Mouse (Mus musculus): Measurements from ENCODE around the gene Rtbdn. TPM values are rescaled to one million over a fixed set of nuclear protein-coding genes. Genes with fewer than 3 reads are reported as not detected.
A peak's percentile ranks its signal among the peaks of the same experiment; 100 is the strongest.

Gene Rtbdn
- polyA plus RNA-seq, 1 experiment from 2014 or later, result 1.1 TPM

DNA sequence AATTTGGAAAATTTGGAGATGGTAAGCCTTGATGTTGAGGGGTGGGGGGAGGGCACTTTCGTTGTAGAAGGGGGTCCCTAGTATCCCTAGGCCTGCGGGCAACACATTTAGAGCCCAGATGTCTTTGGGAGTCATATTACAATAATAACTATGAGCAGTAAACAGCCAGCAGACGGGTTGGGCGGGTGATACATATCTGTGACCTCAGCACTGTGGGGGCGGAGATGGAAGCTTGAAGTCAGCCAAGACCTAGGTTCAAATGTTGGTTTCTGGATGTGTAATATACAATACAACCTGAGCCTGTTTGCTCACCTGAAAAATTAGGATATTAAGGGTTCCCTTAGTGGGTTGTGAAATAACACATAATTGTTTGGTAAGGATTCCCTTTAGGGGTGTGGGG lies 36.8 kb upstream of the Rtbdn start:
- Histone ChIP-seq H3K4me1 (peaks cover 19% of the 10 kb centered on the region), H3K9me3 (no peaks in the 10 kb centered on the region), H3K27me3 (replicated peaks) (peaks cover 60% of the 10 kb centered on the region), H3K9ac (no peak overlapping the region), H3K4me3 (no peak overlapping the region), H3K27ac (no peak overlapping the region), H3K4me2 (replicated peaks) (no peak overlapping the region), H3K36me3 (peaks cover 41% of the 10 kb centered on the region)
- ATAC-seq (ENCODE audit: low FRiP score, low read depth), result no peak
- WGBS, result 75% methylated on average over 5 of the region's 5 CpGs

GRCm38 (mm10) chr8:84910551-84910950 lies 36.2 kb upstream of the Rtbdn start:
- Histone ChIP-seq H3K4me1 (peaks cover 19% of the 10 kb centered on the region), H3K4me3 (no peak overlapping the region), H3K27me3 (replicated peaks) (peaks cover 66% of the 10 kb centered on the region), H3K9ac (no peak overlapping the region), H3K9me3 (no peaks in the 10 kb centered on the region), H3K4me2 (replicated peaks) (no peak overlapping the region), H3K27ac (no peak overlapping the region), H3K36me3 (peaks cover 47% of the 10 kb centered on the region)
- ATAC-seq (ENCODE audit: low FRiP score, low read depth), result no peak
- 85% methylated on average over 6 of the region's 6 CpGs for WGBS

- Histone ChIP-seq H3K9me3 (no peaks in the 10 kb centered on the region), H3K27me3 (replicated peaks) (peaks cover 78% of the 10 kb centered on the region), H3K27ac (no peak overlapping the region), H3K9ac (no peak overlapping the region), H3K4me2 (replicated peaks) (no peak overlapping the region), H3K4me3 (no peak overlapping the region), H3K4me1 (peaks cover 19% of the 10 kb centered on the region), H3K36me3 (peaks cover 60% of the 10 kb centered on the region)
- ATAC-seq (ENCODE audit: low FRiP score, low read depth), result no peak
- WGBS, result 80% methylated on average over 9 of the region's 9 CpGs
Measured at GRCm38 (mm10) chr8:84911854-84912253, 34.9 kb upstream of the Rtbdn start.

- 21% methylated on average over 27 of the region's 27 CpGs for WGBS
- peaks cover 64% of the 10 kb centered on the region for H3K36me3 ChIP-seq
Measured at GRCm38 (mm10) chr8:84912391-84912790, 34.4 kb upstream of the Rtbdn start.

DNA sequence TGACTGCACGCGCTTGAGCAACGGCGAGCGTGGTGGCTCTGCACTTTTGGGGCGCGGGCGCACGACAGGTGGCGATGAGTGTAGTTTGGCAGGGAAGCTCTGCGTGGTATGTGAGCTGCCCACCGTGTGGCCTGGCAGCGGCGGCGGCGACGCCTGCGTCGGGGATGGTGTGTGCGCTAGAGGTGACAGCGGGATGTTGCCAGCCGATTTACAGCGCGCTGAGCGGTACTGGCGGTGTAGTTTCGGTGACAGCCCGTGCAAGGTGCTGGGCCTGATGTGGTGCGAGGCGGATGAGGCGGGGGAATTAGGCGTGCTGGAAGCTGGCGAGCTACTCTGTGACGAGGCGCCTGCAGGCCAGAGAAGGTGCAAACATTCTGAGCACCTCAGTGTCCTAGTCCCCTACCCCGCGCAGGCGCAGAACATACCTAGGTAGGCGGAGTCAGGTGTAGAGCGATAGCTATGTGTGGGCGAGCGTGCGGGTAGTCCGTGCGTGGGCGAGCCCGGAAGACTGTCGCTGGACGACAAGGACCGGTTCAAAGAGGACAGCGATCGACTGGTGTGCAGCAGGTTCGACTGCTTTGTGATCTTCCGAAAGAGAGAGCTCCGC lies 33.8 kb upstream of the Rtbdn start:
- no peak for ATAC-seq (ENCODE audit: low FRiP score, low read depth)
- no peak overlapping the region for H3K27ac ChIP-seq
- H3K4me1 ChIP-seq, result peaks cover 19% of the 10 kb centered on the region
- H3K36me3 ChIP-seq, result peaks cover 70% of the 10 kb centered on the region
- no peaks in the 10 kb centered on the region for H3K9me3 ChIP-seq
- 0 out of 2 replicates have a peak overlapping the region, but pooled peaks have one; percentile 8 for H3K9ac ChIP-seq
- H3K4me3 ChIP-seq, result peak overlapping the region; percentile 25
- 2% methylated on average over 55 of the region's 55 CpGs for WGBS
- peaks cover 87% of the 10 kb centered on the region for H3K27me3 ChIP-seq (replicated peaks)
- peak overlapping the region; percentile 57 for H3K4me2 ChIP-seq (replicated peaks)

More at GRCm38 (mm10) chr8:84912391-84912790, 34.4 kb upstream of the Rtbdn start:
- peaks cover 81% of the 10 kb centered on the region for H3K27me3 ChIP-seq (replicated peaks)
- H3K9ac ChIP-seq, result no peak overlapping the region
- ATAC-seq (ENCODE audit: low FRiP score, low read depth), result no peak
- H3K4me1 ChIP-seq, result peaks cover 19% of the 10 kb centered on the region
- 0 out of 2 replicates have a peak overlapping the region, but pooled peaks have one; percentile 25 for H3K4me3 ChIP-seq
- H3K4me2 ChIP-seq (replicated peaks), result peak overlapping the region; percentile 57
- no peaks in the 10 kb centered on the region for H3K9me3 ChIP-seq
- H3K27ac ChIP-seq, result no peak overlapping the region

- 19% methylated on average over 9 of the region's 9 CpGs for WGBS
- 0 out of 2 replicates have a peak overlapping the region, but pooled peaks have one; percentile 8 for H3K9ac ChIP-seq
- no peak overlapping the region for H3K27ac ChIP-seq
Measured at GRCm38 (mm10) chr8:84913502-84913900, 33.3 kb upstream of the Rtbdn start.

GRCm38 (mm10) chr8:84913960-84914359 lies 32.8 kb upstream of the Rtbdn start:
- Histone ChIP-seq H3K9me3 (no peaks in the 10 kb centered on the region), H3K27me3 (replicated peaks) (peaks cover 92% of the 10 kb centered on the region), H3K4me1 (peaks cover 15% of the 10 kb centered on the region), H3K27ac (no peak overlapping the region), H3K9ac (no peak overlapping the region), H3K4me3 (no peak overlapping the region), H3K36me3 (peaks cover 75% of the 10 kb centered on the region), H3K4me2 (replicated peaks) (no peak overlapping the region)
- ATAC-seq (ENCODE audit: low FRiP score, low read depth), result no peak
- 37% methylated on average over 4 of the region's 4 CpGs for WGBS

More at GRCm38 (mm10) chr8:84913502-84913900, 33.3 kb upstream of the Rtbdn start:
- Histone ChIP-seq H3K4me2 (replicated peaks) (peak overlapping the region; percentile 57), H3K4me3 (peak overlapping the region; percentile 25), H3K9me3 (no peaks in the 10 kb centered on the region), H3K36me3 (peaks cover 72% of the 10 kb centered on the region), H3K4me1 (peaks cover 19% of the 10 kb centered on the region), H3K27me3 (replicated peaks) (peaks cover 93% of the 10 kb centered on the region)
- no peak for ATAC-seq (ENCODE audit: low FRiP score, low read depth)

GRCm38 (mm10) chr8:84915269-84915668 lies 31.5 kb upstream of the Rtbdn start:
- ATAC-seq (ENCODE audit: low FRiP score, low read depth), result no peak
- peaks cover 81% of the 10 kb centered on the region for H3K36me3 ChIP-seq
- H3K4me1 ChIP-seq, result peaks cover 9% of the 10 kb centered on the region
- 86% methylated on average over 8 of the region's 8 CpGs for WGBS
- H3K4me2 ChIP-seq (replicated peaks), result no peak overlapping the region
- H3K27me3 ChIP-seq (replicated peaks), result peaks cover 93% of the 10 kb centered on the region
- H3K27ac ChIP-seq, result no peak overlapping the region
- no peak overlapping the region for H3K9ac ChIP-seq
- no peak overlapping the region for H3K4me3 ChIP-seq
- H3K9me3 ChIP-seq, result no peaks in the 10 kb centered on the region

DNA sequence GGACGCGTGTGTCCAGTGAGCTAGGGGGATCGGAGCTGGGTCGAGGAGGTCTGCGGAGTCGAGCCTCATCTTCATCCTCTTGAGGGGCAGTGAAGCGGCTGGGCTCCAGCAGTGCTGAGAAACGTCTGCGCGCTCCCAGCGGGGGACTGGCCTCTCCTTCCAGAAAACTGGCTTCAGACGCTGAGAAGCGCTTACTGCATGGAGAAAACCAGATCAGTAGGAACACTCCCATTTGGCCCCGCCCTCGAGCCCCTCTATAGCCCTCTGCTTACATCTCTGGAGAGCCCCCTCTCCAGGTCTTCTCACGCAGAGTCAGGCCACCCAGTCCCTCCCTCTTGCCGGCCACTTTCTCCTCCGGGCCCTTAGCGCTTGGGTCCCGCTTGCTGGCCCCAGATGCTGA lies 29.0 kb upstream of the Rtbdn start:
- H3K27me3 ChIP-seq (replicated peaks), result peaks cover 84% of the 10 kb centered on the region
- 26% methylated on average over 20 of the region's 20 CpGs for WGBS
- H3K36me3 ChIP-seq, result peaks cover 77% of the 10 kb centered on the region
- no peak overlapping the region for H3K4me3 ChIP-seq
- H3K27ac ChIP-seq, result no peak overlapping the region
- ATAC-seq (ENCODE audit: low FRiP score, low read depth), result no peak
- H3K4me2 ChIP-seq (replicated peaks), result no peak overlapping the region
- no peaks in the 10 kb centered on the region for H3K9me3 ChIP-seq
- peaks cover 6% of the 10 kb centered on the region for H3K4me1 ChIP-seq
- H3K9ac ChIP-seq, result no peak overlapping the region

GRCm38 (mm10) chr8:84918646-84919045 lies 28.1 kb upstream of the Rtbdn start:
- Histone ChIP-seq H3K4me1 (no peaks in the 10 kb centered on the region), H3K4me3 (no peak overlapping the region), H3K27me3 (replicated peaks) (peaks cover 75% of the 10 kb centered on the region), H3K27ac (no peak overlapping the region), H3K9me3 (no peaks in the 10 kb centered on the region), H3K36me3 (peaks cover 75% of the 10 kb centered on the region), H3K4me2 (replicated peaks) (no peak overlapping the region), H3K9ac (no peak overlapping the region)
- WGBS, result 95% methylated on average over 15 of the region's 15 CpGs
- ATAC-seq (ENCODE audit: low FRiP score, low read depth), result no peak

DNA sequence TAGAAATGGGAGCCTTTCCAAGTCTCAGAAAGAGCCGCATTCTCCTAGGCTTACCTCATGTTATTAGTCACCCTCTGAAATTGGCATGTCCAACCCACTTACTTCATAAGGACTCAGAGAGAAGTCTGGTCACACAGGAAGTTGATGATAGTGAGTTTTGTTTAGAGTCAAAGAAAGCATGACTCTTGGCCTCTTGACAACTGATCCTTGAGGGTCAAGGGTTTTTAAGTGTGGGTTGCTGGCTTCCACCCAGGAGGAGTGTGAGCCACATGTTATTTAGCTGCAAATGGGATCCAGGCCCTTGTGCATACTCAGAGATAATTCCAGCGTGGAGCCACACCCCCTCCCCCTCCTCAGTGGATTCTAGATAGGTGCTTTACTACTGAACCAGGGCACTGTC lies 25.2 kb upstream of the Rtbdn start:
- no peak overlapping the region for H3K27ac ChIP-seq
- H3K4me1 ChIP-seq, result no peaks in the 10 kb centered on the region
- no peaks in the 10 kb centered on the region for H3K9me3 ChIP-seq
- H3K9ac ChIP-seq, result no peak overlapping the region
- peaks cover 61% of the 10 kb centered on the region for H3K36me3 ChIP-seq
- H3K4me2 ChIP-seq (replicated peaks), result no peak overlapping the region
- no peak for ATAC-seq (ENCODE audit: low FRiP score, low read depth)
- peaks cover 51% of the 10 kb centered on the region for H3K27me3 ChIP-seq (replicated peaks)
- 92% methylated on average over 2 of the region's 2 CpGs for WGBS
- H3K4me3 ChIP-seq, result no peak overlapping the region

- ATAC-seq (ENCODE audit: low FRiP score, low read depth), result no peak
- Histone ChIP-seq H3K36me3 (peaks cover 52% of the 10 kb centered on the region), H3K27ac (no peak overlapping the region), H3K27me3 (replicated peaks) (peaks cover 51% of the 10 kb centered on the region), H3K4me2 (replicated peaks) (no peak overlapping the region; the same call in 1 of the 2 replicates), H3K9me3 (no peaks in the 10 kb centered on the region), H3K4me3 (no peak overlapping the region), H3K4me1 (peaks cover 13% of the 10 kb centered on the region), H3K9ac (no peak overlapping the region)
- 82% methylated on average over 7 of the region's 7 CpGs for WGBS
Measured at GRCm38 (mm10) chr8:84925557-84925956, 21.2 kb upstream of the Rtbdn start.

DNA sequence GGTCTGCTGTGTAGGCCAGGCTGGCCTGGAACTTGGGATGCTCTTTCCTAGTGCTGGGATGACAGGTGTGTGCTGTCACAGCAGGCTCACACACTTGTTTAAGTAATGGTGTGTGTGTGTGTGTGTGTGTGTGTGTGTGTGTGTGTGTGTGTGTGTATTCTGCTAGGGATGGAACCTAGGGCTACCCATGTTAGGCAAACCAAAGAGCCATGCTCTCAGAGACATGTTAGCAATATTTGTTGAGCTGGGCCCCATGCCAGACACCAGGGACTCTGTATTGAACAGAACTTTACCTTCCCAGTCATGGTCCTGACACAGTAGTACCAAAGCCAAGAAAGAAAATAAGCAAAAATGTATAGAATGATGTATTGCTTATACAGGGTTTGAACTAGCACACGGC lies 19.3 kb upstream of the Rtbdn start:
- Histone ChIP-seq H3K9ac (no peak overlapping the region), H3K9me3 (no peaks in the 10 kb centered on the region), H3K36me3 (peaks cover 39% of the 10 kb centered on the region), H3K27ac (no peak overlapping the region), H3K4me2 (replicated peaks) (no peak overlapping the region), H3K4me1 (peaks cover 13% of the 10 kb centered on the region), H3K4me3 (no peak overlapping the region), H3K27me3 (replicated peaks) (peaks cover 53% of the 10 kb centered on the region)
- no peak for ATAC-seq (ENCODE audit: low FRiP score, low read depth)
- 87% methylated on average over 1 of the region's 1 CpGs for WGBS
